Mouse (Mus musculus) forebrain, postnatal 0 days (tissue): ENCODE measurements at regions not wholly inside any gene's neighbourhood (a gene's known extent, or its start where the extent isn't known, plus 50 kb on each side); places are given as distances from the start of the nearest gene placed in this dataset.

Experiments
- ATAC-seq: fragments of 200-750 bp; cut with Nextera tagmentation; 2 replicates; pipeline ENCODE4 v1.8.0; 2017; ENCODE audit warnings: mild to moderate bottlenecking, moderate library complexity
- DNase-seq: peaks from one replicate; pipeline ENCODE4 v3.0.0-alpha.2; 2015
- H3K27ac ChIP-seq: fragments of 300-500 bp; sonication (generic); 2 replicates; pipeline ENCODE4 v1.5.1; 2014; ENCODE audit warnings: low read depth, mild to moderate bottlenecking, antibody characterized with exemption, low read length, moderate library complexity, mixed read lengths
- H3K27me3 ChIP-seq: fragments of 300-500 bp; sonication (generic); 2 replicates; pipeline ENCODE4 v1.6.1; 2014; ENCODE audit warnings: mild to moderate bottlenecking, low read length, mixed read lengths; ENCODE audit not compliant: insufficient read depth
- H3K36me3 ChIP-seq: fragments of 300-500 bp; sonication (generic); 2 replicates; pipeline ENCODE4 v1.6.1; 2014; ENCODE audit warnings: mild to moderate bottlenecking, moderate library complexity; ENCODE audit not compliant: insufficient read depth
- H3K4me1 ChIP-seq: fragments of 300-500 bp; sonication (generic); 2 replicates; pipeline ENCODE4 v1.6.1; 2014; ENCODE audit warnings: antibody characterized with exemption; ENCODE audit not compliant: insufficient read depth
- H3K4me2 ChIP-seq: fragments of 300-500 bp; sonication (generic); 2 replicates; pipeline ENCODE4 v1.6.1; 2014; ENCODE audit warnings: low read depth, mild to moderate bottlenecking, moderate library complexity
- H3K4me3 ChIP-seq: fragments of 300-500 bp; sonication (generic); 2 replicates; pipeline ENCODE4 v1.5.1; 2014; ENCODE audit warnings: low read depth, low read length, mixed read lengths
- H3K9ac ChIP-seq: fragments of 300-500 bp; sonication (generic); 2 replicates; pipeline ENCODE4 v1.6.1; 2014; ENCODE audit warnings: mild to moderate bottlenecking
- H3K9me3 ChIP-seq: fragments of 300-500 bp; sonication (generic); 2 replicates; pipeline ENCODE4 v1.6.1; 2016; ENCODE audit warnings: low read length
- CTCF ChIP-seq: sonication (generic); IDR thresholded peaks from 2 replicates; pipeline ENCODE4 v1.5.1; 2016; ENCODE audit warnings: antibody characterized with exemption, control low read depth, low read depth
- WGBS: fragments of 180-500 bp; shearing (Covaris S2); extraction: QIAGEN DNeasy Blood & Tissue Kit; methylation state at CpG from one replicate; pipeline ENCODE4 v1.1.7; 2014; 5-methylcytosine and 5-hydroxymethylcytosine counted together

DNA sequence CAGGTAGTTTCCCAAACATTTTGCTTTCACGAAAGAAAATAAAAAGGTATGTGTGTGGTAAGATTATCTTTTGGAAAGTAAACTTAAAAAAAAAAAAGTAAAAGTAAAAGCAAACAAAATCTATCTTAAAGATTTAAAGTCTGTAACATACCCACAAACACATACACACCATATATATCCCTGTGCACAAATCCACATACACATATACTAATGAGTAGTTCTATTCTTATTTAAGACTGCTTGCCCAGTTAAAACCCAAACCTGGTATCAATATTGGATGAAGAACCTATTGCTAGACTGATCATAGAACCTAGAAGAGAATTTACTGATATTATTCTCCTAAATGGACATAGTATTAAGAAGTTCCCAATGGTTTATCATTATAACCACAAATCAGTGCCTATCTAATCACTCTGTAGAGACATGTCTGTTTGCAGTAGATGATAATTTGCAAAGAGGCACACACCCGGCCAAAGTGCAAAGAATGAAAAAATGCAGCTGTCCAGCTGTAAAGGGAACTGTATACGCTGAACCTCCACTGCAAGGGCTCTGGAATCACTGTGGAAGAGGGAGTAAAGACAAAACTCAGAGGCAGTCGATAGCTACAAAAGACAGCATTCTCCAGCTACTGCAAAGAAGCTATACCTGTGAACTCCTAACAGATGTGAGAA is 1227.9 kb upstream of the Tenm2 start:
- Histone ChIP-seq H3K4me1 (no peaks in the 10 kb centered on the region), H3K36me3 (no peaks in the 10 kb centered on the region), H3K4me3 (no peak overlapping the region), H3K4me2 (no peak overlapping the region), H3K9ac (no peak overlapping the region), H3K27ac (no peak overlapping the region), H3K9me3 (no peaks in the 10 kb centered on the region), H3K27me3 (no peaks in the 10 kb centered on the region)
- ATAC-seq (no peak), DNase-seq (no peak)
- no peak for TF ChIP-seq CTCF
- WGBS = 62% methylated on average over 4 of the region's 4 CpGs

DNA sequence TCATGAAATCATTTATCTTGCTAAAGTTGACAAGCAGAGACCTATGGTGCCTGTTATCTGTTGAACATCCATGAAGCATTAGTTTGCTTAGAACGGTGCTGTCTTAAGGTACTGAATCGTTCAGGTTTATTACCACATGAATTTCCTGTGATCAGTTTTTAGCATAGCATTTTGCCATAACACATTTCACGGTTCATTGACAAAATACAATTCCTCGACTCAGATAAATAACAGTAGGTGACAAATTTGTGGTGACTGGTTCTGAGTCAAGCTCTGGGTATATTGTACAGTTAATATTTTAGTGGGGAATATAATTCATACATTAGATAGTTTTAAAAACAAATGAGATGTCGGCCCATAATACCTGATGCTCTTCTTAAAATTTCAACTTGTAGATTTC is 1207.5 kb upstream of the Tenm2 start:
- no peaks in the 10 kb centered on the region for H3K4me1 ChIP-seq
- DNase-seq (no peak), ATAC-seq (no peak)
- no peaks in the 10 kb centered on the region for H3K36me3 ChIP-seq
- no peak for TF ChIP-seq CTCF
- H3K4me2 ChIP-seq = no peak overlapping the region
- H3K27me3 ChIP-seq = no peaks in the 10 kb centered on the region
- no peak overlapping the region for H3K4me3 ChIP-seq
- H3K9me3 ChIP-seq = no peaks in the 10 kb centered on the region
- WGBS = 88% methylated on average over 5 of the region's 5 CpGs
- H3K9ac ChIP-seq = no peak overlapping the region
- H3K27ac ChIP-seq = no peak overlapping the region

DNA sequence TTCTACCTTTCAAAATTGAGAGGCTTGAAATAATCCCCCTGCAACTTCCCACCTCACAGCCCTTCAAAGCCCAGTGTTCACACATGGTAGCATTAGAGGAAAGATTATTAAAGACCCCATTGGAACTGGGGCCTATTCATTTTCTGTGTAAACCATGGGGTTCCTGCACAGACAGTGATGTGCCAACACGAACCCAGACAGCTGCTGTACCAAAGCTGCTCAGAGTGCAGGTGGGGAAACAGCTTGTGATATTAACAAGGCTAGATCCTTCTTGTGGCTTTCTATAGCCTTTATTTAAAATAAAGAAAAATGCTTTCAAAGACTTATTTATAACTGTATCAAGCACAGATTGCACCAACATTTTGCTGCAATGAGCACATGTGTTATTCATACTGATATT is 1174.5 kb upstream of the Tenm2 start:
- no peak overlapping the region for H3K9ac ChIP-seq
- H3K4me3 ChIP-seq = no peak overlapping the region
- 4% methylated on average over 1 of the region's 1 CpGs for WGBS
- no peaks in the 10 kb centered on the region for H3K27me3 ChIP-seq
- no peaks in the 10 kb centered on the region for H3K4me1 ChIP-seq
- no peaks in the 10 kb centered on the region for H3K9me3 ChIP-seq
- ATAC-seq (no peak), DNase-seq (peak; percentile 25)
- no peak for TF ChIP-seq CTCF
- H3K27ac ChIP-seq = no peak overlapping the region
- no peak overlapping the region for H3K4me2 ChIP-seq
- no peaks in the 10 kb centered on the region for H3K36me3 ChIP-seq

DNA sequence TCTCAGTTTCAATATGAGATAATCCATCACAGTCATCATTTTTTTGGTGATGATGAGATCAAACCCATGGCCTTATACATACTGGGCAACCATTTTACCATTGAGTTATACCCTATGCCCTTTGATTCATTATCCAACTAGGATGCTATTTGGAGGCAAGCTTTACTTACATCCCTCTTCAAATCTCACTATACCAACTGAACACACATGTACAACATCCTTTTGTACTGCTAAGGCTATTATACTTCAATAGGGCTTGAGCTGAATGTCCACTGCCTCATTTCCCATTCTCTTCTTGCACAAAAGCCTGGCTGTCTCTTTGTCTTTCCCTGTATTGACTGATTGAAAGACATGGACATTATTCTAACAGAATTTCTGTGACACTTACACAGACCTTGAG is 1162.0 kb upstream of the Tenm2 start:
- H3K9ac ChIP-seq = no peak overlapping the region
- no peak for TF ChIP-seq CTCF
- no peak overlapping the region for H3K4me3 ChIP-seq
- H3K27ac ChIP-seq = no peak overlapping the region
- no peaks in the 10 kb centered on the region for H3K27me3 ChIP-seq
- H3K4me2 ChIP-seq = no peak overlapping the region
- H3K36me3 ChIP-seq = no peaks in the 10 kb centered on the region
- no peaks in the 10 kb centered on the region for H3K4me1 ChIP-seq
- DNase-seq (no peak), ATAC-seq (no peak)
- H3K9me3 ChIP-seq = no peaks in the 10 kb centered on the region

DNA sequence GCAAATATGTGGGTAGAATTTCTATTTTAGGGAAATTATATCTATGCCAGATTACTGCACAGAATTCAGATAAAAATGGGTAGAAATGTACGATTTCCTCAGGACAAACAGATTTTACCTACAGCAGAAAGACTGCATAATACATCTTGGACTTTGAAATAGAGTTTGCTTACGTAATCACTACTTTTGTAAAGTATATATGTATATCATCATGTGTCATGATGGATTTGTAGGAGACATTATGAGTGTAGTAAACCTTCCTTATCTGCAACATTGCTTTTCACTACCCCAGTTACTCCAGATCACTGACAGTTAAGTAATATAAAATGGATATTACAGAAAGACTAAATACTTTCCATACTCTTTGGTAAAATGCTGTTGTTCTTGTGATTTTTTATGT is 1151.2 kb upstream of the Tenm2 start:
- no peaks in the 10 kb centered on the region for H3K9me3 ChIP-seq

DNA sequence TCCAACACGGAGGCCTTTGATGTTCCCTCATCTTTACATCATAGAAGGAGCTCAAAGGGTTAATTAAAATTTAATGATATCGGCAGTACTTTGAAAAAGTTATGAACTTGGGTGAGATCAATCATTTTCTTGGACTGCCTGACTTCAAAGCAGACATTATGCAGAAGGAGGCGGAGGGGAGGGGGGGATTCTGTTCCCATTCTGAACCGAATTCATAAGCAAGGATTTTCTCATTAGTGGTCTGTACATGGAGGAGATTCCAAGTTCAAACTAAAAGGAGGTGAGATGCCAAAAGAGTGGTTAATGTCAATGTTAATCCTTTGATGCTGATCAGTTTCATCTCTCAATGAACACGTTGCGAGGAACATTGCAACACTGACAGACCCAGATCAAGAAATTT is 1110.7 kb upstream of the Tenm2 start:
- Histone ChIP-seq H3K27me3 (no peaks in the 10 kb centered on the region), H3K4me3 (no peak overlapping the region), H3K36me3 (no peaks in the 10 kb centered on the region), H3K4me2 (no peak overlapping the region), H3K9me3 (no peaks in the 10 kb centered on the region), H3K27ac (no peak overlapping the region), H3K9ac (no peak overlapping the region), H3K4me1 (no peaks in the 10 kb centered on the region)
- 39% methylated on average over 6 of the region's 6 CpGs for WGBS
- DNase-seq (no peak), ATAC-seq (no peak)
- no peak for TF ChIP-seq CTCF

More for the DNA sequence above, 1151.2 kb upstream of the Tenm2 start:
- no peak for TF ChIP-seq CTCF
- DNase-seq (no peak), ATAC-seq (no peak)
- no peaks in the 10 kb centered on the region for H3K36me3 ChIP-seq
- H3K4me2 ChIP-seq = no peak overlapping the region
- no peaks in the 10 kb centered on the region for H3K4me1 ChIP-seq
- H3K9ac ChIP-seq = no peak overlapping the region
- WGBS = 85% methylated on average over 2 of the region's 2 CpGs
- H3K4me3 ChIP-seq = no peak overlapping the region
- no peak overlapping the region for H3K27ac ChIP-seq
- no peaks in the 10 kb centered on the region for H3K27me3 ChIP-seq

DNA sequence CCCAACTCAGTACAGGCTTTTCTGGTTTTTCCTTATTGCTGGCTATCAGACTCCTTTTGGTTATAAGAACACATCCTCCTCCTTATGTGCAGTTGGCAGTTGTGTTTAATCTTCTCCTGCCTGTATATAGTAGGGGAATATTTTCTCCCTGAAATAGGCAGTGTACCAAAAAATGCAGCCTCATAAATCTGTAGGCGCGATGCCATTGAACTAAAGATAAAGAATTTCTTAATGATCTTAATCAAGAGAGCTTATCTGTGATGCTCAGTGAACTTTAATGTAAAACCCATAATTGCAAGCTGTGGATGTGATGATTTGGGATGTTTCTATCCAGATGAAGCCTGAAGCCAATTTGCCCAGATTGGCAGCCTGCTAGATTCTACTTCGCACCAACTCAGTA is 1099.6 kb upstream of the Tenm2 start:
- Histone ChIP-seq H3K27me3 (no peaks in the 10 kb centered on the region), H3K9me3 (no peaks in the 10 kb centered on the region), H3K4me1 (no peaks in the 10 kb centered on the region), H3K4me3 (no peak overlapping the region), H3K9ac (no peak overlapping the region), H3K27ac (no peak overlapping the region), H3K4me2 (no peak overlapping the region), H3K36me3 (no peaks in the 10 kb centered on the region)
- DNase-seq = peak; percentile 41
- no peak for ATAC-seq
- no peak for TF ChIP-seq CTCF
- WGBS = 59% methylated on average over 3 of the region's 3 CpGs
